Mouse (Mus musculus) neural tube, embryonic 11.5 days (tissue): ENCODE results near the gene Chac2. TPM values are rescaled to one million over a fixed set of nuclear protein-coding genes. Genes with fewer than 3 reads are reported as not detected.
A peak's percentile ranks its signal among the peaks of the same experiment; 100 is the strongest.
"Not testable (repeated sequence)": the region's sequence is repeated elsewhere in the genome, so short reads cannot be mapped to it uniquely, and the experiment has no call there.

ENCODE experiments used
- ATAC-seq: fragments of 200-750 bp; cut with Nextera tagmentation; 2 replicates; pipeline ENCODE4 v1.8.0; 2017; ENCODE audit warnings: moderate number of reproducible peaks, mild to moderate bottlenecking, moderate TSS enrichment, moderate library complexity; ENCODE audit not compliant: insufficient read depth, low FRiP score, low TSS enrichment
- DNase-seq: peaks from one replicate; pipeline ENCODE4 v3.0.0-alpha.2; 2015; ENCODE audit warnings: low spot score
- H3K27ac ChIP-seq: fragments of 300-500 bp; sonication (generic); 2 replicates; pipeline ENCODE4 v1.5.1; 2014; ENCODE audit warnings: low read depth, mild to moderate bottlenecking, low read length
- H3K27me3 ChIP-seq: fragments of 300-500 bp; sonication (generic); 2 replicates; pipeline ENCODE4 v1.6.1; 2014; ENCODE audit warnings: mild to moderate bottlenecking, low read length, mixed read lengths; ENCODE audit not compliant: control insufficient read depth, insufficient read depth
- H3K36me3 ChIP-seq: fragments of 300-500 bp; sonication (generic); 2 replicates; pipeline ENCODE4 v1.6.1; 2014; ENCODE audit warnings: mild to moderate bottlenecking, low read length, moderate library complexity, mixed read lengths; ENCODE audit not compliant: control insufficient read depth, insufficient read depth
- H3K4me1 ChIP-seq: fragments of 300-500 bp; sonication (generic); 2 replicates; pipeline ENCODE4 v1.6.1; 2014; ENCODE audit warnings: low read length, mixed read lengths; ENCODE audit not compliant: control insufficient read depth, insufficient read depth
- H3K4me2 ChIP-seq: fragments of 300-500 bp; sonication (generic); 2 replicates; pipeline ENCODE4 v1.6.1; 2014; ENCODE audit warnings: low read depth, mild to moderate bottlenecking, moderate library complexity
- H3K4me3 ChIP-seq: fragments of 300-500 bp; sonication (generic); 2 replicates; pipeline ENCODE4 v1.5.1; 2014; ENCODE audit warnings: low read depth, low read length
- H3K9ac ChIP-seq: fragments of 300-500 bp; sonication (generic); 2 replicates; pipeline ENCODE4 v1.6.1; 2014; ENCODE audit warnings: mild to moderate bottlenecking, low read length
- H3K9me3 ChIP-seq: fragments of 300-500 bp; sonication (generic); 2 replicates; pipeline ENCODE4 v1.6.1; 2016; ENCODE audit warnings: low read length; ENCODE audit not compliant: control insufficient read depth
- WGBS: fragments of 180-500 bp; shearing (Covaris S2); extraction: QIAGEN DNeasy Blood & Tissue Kit; methylation state at CpG from one replicate; pipeline ENCODE4 v1.1.7; 2014; 5-methylcytosine and 5-hydroxymethylcytosine counted together
- polyA plus RNA-seq: library from polyadenylated mRNA; unstranded; fragments of >200 nt; fragmentation: Nextera tagmentation; extraction: Ambion mirVana; gene quantifications from 2 replicates; pipeline ENCODE4 v1.2.1, GENCODE M21; 2014

Gene Chac2
- 13.4 and 15.3 TPM in 2 replicates for polyA plus RNA-seq

DNA sequence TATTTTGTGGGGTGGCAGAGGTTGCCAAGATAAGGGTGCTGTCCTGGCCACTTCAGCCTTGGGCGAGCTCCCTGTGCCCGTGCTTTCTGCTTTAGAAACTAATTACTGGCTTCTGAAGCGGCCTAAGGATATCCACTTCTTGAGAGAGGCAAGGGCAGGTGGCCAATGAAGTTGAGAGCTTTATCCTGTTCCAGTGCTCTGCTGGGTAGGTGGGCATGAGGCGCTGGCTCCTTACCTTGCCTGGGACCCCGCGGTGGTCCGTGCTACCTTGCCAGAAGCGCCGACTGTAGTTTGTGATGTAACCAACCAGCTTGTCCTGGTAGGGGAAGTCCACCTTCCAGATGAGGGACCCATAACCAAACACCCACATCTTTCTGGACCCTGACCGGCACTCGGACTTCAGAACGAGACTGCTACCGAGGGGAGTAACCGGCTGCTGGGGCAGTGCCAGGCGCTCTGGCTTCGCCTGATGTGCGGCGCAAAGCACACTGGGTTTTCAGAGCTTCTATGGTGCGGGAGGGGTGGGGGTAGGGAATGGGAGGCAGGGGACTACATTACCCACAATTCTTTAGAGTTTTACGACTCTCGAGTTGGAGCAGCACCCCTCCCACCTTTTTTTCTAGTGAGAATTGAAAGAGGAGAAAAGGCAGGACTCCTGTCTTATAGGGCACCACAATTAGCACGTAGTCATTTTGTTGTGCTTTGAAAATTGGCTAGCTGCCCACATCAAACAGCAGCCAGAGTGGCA, at the start of gene Chac2:
Chac2 (minus strand) TSS at position 474 of the 748 bp plus-strand sequence.
- peak; percentile 98 for ATAC-seq
- Histone ChIP-seq H3K4me1 (no peaks in the 10 kb centered on the region), H3K9ac (peak within 1 kb of the TSS; percentile 72), H3K4me3 (peak within 1 kb of the TSS; percentile 56), H3K27ac (no peak within 1 kb of the TSS), H3K27me3 (no peaks in the 10 kb centered on the region), H3K4me2 (peak within 1 kb of the TSS; percentile 55), H3K9me3 (no peaks in the 10 kb centered on the region), H3K36me3 (no peaks in the 10 kb centered on the region)
- peak; percentile 88 for DNase-seq
- WGBS = 2% methylated on average over 22 of the region's 22 CpGs

DNA sequence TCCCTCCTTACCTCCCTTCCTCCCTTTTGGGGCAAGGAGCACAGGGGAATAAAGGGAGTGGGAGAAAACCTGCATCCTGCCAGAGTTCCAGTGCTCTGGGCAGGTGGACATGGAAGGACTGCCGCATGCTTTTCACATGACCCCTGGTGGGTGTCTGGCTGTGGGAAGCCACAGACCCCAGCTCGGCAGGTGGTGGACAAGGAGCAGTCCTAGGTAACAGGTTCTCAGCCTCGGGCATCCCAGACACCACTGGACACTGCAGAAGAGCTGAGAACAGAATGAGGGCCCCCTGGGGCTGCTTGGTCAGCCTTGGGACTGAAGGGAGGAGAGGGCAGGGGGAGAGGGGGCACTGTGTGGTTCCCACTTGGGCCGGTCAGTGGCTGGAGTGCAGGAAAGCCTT, 48.8 kb upstream of the Chac2 start:
- WGBS = 97% methylated on average over 4 of the region's 4 CpGs
- DNase-seq = no peak
- Histone ChIP-seq H3K4me2 (no peak overlapping the region), H3K4me3 (no peak overlapping the region), H3K4me1 (no peaks in the 10 kb centered on the region), H3K27ac (no peak overlapping the region), H3K27me3 (no peaks in the 10 kb centered on the region), H3K9ac (no peak overlapping the region), H3K36me3 (no peaks in the 10 kb centered on the region), H3K9me3 (0 out of 2 replicates have a peak, but pooled peaks cover 4% of the 10 kb centered on the region)
- no peak for ATAC-seq

DNA sequence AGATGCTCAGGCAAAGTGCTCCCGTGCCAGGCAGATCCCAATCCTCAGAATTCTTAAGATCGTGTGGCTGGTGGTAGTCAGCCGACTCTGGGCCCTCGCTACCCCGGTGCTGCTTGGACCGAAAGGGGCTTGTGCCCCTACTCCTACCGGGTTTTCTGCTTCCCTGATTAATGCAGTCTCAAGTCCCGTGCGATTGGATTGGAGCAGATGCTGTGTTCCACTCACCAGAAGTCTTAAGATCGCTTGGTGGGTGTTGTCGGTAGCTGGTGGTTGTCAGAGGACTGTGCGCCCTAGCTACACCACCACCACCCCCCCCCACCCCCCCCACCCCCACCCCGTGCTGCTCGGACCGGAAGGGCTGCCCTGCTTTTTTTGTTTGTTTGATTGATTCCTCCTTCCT, 31.3 kb upstream of the Chac2 start:
- 66% methylated on average over 15 of the region's 15 CpGs for WGBS
- not testable (repeated sequence) for H3K36me3 ChIP-seq, ATAC-seq, H3K4me1 ChIP-seq, H3K4me2 ChIP-seq, DNase-seq, H3K9ac ChIP-seq, H3K4me3 ChIP-seq, H3K27ac ChIP-seq, H3K27me3 ChIP-seq, H3K9me3 ChIP-seq

DNA sequence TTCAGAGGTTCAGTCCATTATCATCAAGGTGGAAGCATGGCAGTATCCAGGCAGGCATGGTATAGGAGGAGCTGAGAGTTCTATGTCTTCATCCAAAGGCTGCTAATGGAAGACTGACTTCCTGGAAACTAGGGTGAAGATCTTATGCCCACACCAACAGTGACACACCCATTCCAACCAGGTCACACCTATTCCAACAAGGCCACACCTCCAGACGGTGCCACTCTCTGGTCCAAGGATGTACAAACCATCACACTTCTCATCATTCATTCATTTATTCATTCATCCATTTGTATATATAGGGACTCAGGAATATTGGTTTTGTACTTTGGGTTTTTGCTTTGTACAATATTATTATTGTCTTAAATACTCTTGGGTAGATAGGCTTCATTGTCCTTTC, 23.5 kb upstream of the Chac2 start:
- not testable (repeated sequence) for ATAC-seq, H3K36me3 ChIP-seq
- 77% methylated on average over 1 of the region's 1 CpGs for WGBS

DNA sequence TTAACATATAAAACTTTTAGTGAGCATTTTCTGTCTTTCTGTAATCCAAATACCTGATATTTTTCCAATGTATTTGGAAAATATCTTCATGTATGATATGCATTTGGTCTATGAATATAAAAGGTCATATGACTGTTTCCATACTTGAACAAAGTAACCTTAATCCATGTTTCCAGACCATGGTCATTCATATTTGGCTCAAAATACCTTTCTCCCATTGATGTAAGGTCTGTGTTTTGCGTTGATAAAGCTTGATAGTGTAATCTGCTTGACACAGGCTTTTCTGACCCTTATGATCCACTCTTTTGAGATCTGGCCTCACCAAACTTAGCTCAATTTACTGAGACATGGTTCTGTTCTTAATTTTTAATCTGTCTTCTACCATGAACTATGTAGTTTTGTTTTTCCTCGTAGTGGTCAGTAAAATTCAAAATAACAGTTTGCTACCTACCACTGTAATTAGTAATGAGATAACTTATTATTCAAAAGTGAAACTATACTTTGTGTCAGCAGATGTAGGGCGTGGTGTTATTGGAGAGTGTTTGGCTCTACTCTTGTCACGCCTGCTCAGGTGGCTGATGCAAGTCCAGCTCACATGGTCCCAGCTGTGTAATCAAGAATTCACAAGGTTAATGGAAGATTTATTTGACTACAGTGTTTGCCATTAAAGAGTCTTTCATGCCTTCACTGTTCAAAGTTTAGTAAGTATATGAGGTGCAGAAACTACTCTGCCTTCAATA, 15.2 kb upstream of the Chac2 start:
- WGBS = 91% methylated on average over 4 of the region's 4 CpGs
- ATAC-seq = no peak
- no peak overlapping the region for H3K4me2 ChIP-seq
- no peak for DNase-seq
- no peak overlapping the region for H3K27ac ChIP-seq
- no peaks in the 10 kb centered on the region for H3K4me1 ChIP-seq
- H3K27me3 ChIP-seq = no peaks in the 10 kb centered on the region
- no peak overlapping the region for H3K4me3 ChIP-seq
- H3K9me3 ChIP-seq = no peaks in the 10 kb centered on the region
- no peaks in the 10 kb centered on the region for H3K36me3 ChIP-seq
- H3K9ac ChIP-seq = no peak overlapping the region

More for the DNA sequence above, 23.5 kb upstream of the Chac2 start:
- not testable (repeated sequence) for H3K4me1 ChIP-seq, H3K9me3 ChIP-seq, H3K4me3 ChIP-seq, H3K9ac ChIP-seq, H3K27me3 ChIP-seq, H3K27ac ChIP-seq, H3K4me2 ChIP-seq, DNase-seq

DNA sequence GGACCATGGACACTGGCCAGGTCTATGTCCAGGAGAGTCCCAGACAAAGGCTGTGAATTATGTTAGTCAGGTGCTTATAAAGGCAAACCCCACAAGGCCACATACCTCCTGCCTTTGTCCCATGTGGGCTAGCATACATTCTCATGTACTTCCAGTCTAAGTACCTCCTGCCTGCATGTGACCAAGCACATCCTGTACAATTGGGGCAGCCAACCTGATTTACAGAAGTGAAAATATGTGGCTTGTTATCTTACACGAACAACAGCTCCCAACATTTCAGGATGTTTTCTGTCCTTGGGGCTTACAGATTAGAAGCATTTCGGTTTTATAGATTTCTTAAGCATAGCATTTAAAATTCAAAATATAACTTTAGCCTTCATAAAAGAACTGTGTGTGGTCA, 13.9 kb upstream of the Chac2 start:
- Histone ChIP-seq H3K27ac (no peak overlapping the region), H3K9me3 (no peaks in the 10 kb centered on the region), H3K4me2 (no peak overlapping the region), H3K9ac (no peak overlapping the region), H3K27me3 (no peaks in the 10 kb centered on the region), H3K4me3 (no peak overlapping the region), H3K4me1 (no peaks in the 10 kb centered on the region), H3K36me3 (no peaks in the 10 kb centered on the region)
- WGBS = 89% methylated on average over 2 of the region's 2 CpGs
- ATAC-seq (no peak), DNase-seq (no peak)

DNA sequence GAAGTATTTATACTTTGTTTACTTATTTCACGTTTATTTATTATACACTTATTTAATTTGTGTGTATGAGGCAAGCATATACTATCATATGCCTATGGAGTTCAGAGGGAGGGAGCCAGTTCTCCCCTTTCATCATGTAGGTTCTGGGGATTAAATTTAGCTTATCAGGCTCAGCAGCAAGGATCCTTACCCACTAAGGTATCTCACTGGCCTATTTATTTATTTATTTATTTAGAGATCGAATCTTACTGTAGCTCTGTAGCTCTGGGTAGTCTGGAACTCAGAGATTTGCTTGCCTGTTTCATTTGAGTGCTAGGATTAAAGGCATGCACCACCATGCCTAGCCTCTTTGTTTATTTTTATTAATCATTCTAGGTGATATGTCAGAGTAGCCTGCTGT, 12.6 kb upstream of the Chac2 start:
- H3K9ac ChIP-seq = no peak overlapping the region
- H3K4me3 ChIP-seq = no peak overlapping the region
- 89% methylated on average over 2 of the region's 2 CpGs for WGBS
- ATAC-seq (no peak), DNase-seq (no peak)
- no peaks in the 10 kb centered on the region for H3K27me3 ChIP-seq
- no peak overlapping the region for H3K27ac ChIP-seq
- H3K4me2 ChIP-seq = no peak overlapping the region
- H3K4me1 ChIP-seq = no peaks in the 10 kb centered on the region
- no peaks in the 10 kb centered on the region for H3K36me3 ChIP-seq
- no peaks in the 10 kb centered on the region for H3K9me3 ChIP-seq

DNA sequence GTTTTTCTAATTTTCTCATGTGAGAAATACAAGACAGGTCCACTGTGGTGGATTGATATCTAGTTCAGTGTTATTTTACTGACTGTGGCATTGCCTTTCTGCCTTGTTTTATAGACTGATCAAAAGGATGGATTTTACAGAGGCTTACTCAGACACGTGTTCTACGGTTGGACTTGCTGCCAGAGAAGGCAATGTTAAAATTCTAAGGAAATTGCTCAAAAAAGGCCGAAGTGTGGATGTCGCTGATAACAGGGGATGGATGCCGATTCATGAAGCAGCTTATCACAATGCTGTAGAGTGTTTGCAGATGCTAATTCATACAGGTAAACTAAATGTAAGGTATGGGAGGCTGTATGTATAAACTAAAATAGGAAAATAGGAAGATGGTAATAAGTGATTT, 12.0 kb upstream of the Chac2 start:
- Histone ChIP-seq H3K9me3 (no peaks in the 10 kb centered on the region), H3K27ac (no peak overlapping the region), H3K4me2 (no peak overlapping the region), H3K4me1 (no peaks in the 10 kb centered on the region), H3K27me3 (no peaks in the 10 kb centered on the region), H3K9ac (no peak overlapping the region), H3K36me3 (no peaks in the 10 kb centered on the region), H3K4me3 (no peak overlapping the region)
- WGBS = 91% methylated on average over 5 of the region's 5 CpGs
- ATAC-seq (no peak), DNase-seq (no peak)

DNA sequence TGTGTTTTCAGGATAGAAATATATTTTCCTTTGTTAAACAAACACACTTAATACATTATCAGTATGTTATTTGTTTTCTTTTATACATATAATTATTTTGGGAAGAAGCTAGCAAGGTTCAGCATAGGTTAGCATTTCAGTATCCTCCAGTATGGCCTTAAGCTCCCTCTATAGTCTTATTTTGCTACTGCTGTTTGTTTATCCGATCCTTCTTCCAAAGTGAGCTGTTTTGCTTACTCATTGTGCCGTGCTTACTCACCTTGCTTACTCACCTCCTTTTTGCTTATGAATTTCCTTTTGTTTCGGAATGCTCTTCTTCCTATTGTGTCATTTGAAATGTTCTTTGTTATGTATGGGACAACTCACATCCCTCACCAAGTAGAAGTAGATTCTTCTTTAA, 10.5 kb upstream of the Chac2 start:
- ATAC-seq (no peak), DNase-seq (no peak)
- no peaks in the 10 kb centered on the region for H3K27me3 ChIP-seq
- H3K27ac ChIP-seq = no peak overlapping the region
- 86% methylated on average over 3 of the region's 3 CpGs for WGBS
- no peaks in the 10 kb centered on the region for H3K4me1 ChIP-seq
- H3K4me2 ChIP-seq = no peak overlapping the region
- no peak overlapping the region for H3K4me3 ChIP-seq
- H3K9me3 ChIP-seq = no peaks in the 10 kb centered on the region
- H3K9ac ChIP-seq = no peak overlapping the region
- H3K36me3 ChIP-seq = no peaks in the 10 kb centered on the region
